Mouse (Mus musculus) brain, adult 2 months (tissue): ENCODE measurements around the gene Tfpt.
A peak's percentile ranks its signal among the peaks of the same experiment; 100 is the strongest.
"Not testable (repeated sequence)": the region's sequence is repeated elsewhere in the genome, so short reads cannot be mapped to it uniquely, and the experiment has no call there.

ENCODE experiments used
- DNase-seq: peaks from one replicate; pipeline ENCODE4 v3.0.0; 2011; ENCODE audit warnings: low read depth, low spot score

Tfpt gene

GRCm38 (mm10) chr7:3617242-3617995 is 12.3 kb downstream of the Tfpt start, which contains the start of gene Ndufa3:
TSS of gene Ndufa3 (plus strand) at chr7:3617373.
- DNase-seq = peak; percentile 98

DNA sequence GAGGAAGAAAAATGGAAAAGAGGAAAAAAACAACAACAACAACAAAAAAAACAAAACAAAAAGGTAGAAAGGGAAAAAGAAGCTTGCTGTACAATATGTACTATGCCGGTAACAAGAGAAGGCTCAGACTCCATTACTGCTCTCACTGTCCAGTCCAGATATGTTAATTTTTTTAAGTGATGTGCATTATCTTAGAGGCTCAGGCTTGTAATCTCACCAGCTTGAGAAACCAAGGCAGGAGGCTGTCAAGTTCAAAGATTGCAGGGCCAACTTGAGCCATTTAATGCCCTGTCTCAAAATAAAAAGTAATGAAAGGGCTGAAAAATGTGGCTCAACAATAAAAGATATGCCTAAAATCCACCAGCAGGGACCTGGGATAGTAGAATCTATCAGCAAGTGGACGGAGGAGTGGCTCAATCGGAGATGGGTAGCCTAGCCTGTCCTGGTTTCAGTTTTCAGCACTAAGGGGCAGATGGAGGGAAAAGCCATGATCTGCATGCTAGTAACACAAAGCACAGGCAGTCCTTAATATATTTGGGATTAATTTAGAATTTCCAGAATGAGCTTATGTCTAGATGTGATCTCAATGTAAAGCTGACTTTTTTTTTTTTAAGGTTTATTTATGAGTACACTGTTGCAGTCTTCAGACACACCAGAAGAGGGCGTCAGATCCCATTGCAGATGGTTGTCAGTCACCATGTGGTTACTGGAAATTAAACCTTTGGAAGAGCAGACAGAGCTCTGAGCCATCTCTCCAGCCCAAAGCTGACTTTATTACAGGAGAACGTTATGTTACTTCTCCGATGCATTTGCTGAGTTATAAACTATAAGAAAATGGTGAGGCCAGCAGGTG is 13.1 kb downstream of the Tfpt start:
- DNase-seq = no peak

GRCm38 (mm10) chr7:3616057-3616388 is 13.7 kb downstream of the Tfpt start, which contains the start of gene Oscar:
TSS of gene Oscar (minus strand) at chr7:3616157.
- DNase-seq = no peak

DNA sequence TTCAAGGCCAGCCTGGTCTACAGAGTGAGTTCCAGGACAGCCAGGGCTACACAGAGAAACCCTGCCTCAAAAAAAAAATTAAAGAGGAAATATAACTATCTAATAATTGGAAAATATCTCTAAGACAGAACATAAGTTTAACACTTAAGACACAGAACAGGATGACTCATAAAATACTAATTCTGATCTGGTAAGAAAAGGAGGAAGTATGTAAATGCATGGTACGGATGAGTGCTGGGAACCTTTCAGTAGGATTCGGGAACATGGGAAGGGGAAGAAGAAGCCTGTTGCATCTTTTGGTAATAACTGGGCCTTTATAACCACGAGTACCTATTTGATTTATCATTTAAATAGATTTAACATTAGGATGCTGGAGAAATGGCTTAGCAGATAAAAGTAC is 15.7 kb downstream of the Tfpt start:
- DNase-seq = no peak

- no peak for DNase-seq
These were observed 18.7 kb downstream of the Tfpt start for GRCm38 (mm10) chr7:3611006-3611405.

DNA sequence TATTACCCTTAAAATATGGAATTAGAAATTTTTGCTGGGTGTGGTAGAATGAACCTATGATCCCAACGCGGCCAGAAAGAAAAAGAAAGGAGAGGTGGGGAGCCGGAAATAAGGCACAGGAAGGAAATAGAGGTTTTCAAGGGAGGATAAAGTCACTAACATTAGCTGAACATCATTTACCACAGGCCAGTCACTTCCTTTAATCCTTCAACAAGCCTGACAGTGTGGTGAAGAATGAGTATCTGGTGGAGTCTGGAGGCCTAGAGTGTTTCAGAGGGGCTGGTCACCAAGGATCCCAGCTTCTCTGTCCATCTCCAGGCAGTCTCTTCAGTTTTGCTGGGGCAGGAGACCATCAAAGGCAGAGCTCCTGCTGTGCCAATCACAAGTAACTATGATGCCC is 19.3 kb downstream of the Tfpt start:
- no peak for DNase-seq

DNA sequence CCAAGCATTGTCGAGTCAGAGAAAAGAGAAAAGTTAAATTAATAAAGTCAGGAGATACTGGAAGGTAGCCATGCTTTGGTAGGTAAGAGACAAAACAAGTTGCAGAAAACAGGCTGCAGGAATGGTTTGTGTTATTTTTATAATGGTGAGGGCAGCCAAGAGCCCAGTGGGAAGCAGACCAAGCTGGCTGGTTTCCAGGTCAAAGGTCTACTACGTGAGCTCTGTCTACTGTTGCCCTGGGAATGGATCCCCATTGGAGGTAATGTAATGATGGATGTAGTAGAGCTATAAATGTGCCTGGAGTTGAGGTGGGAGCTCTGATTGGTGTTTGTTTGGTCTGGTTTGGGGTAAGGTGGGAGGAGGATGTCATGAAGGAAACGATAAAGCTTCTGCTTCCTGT is 20.6 kb downstream of the Tfpt start:
- no peak for DNase-seq

GRCm38 (mm10) chr7:3608668-3609067 is 21.1 kb downstream of the Tfpt start:
- DNase-seq = no peak

GRCm38 (mm10) chr7:3607391-3607790 is 22.3 kb downstream of the Tfpt start:
- no peak for DNase-seq

- DNase-seq = peak; percentile 41
These were observed 22.9 kb downstream of the Tfpt start for GRCm38 (mm10) chr7:3606798-3607197.

DNA sequence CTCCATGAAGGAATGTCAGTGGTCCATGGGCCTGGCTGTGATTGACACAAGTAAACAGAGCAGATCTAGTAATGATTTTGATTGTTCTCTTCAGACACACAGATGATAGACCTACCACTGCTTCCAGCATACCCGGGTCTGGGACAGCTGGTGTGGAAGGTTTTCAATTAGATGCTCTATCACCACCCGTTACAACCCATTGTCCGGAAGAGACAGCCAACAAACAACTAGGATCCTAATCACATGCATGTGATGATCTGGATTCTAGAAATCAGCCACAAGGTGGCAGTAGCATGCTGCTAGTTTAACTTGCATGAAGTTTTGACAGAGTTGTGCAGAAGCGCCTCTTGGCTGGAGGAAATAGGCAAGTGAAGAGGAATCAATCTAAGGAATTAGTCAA is 28.6 kb downstream of the Tfpt start:
- peak; percentile 86 for DNase-seq

- not testable (repeated sequence) for DNase-seq
These were observed 32.0 kb downstream of the Tfpt start for GRCm38 (mm10) chr7:3597755-3598154.

DNA sequence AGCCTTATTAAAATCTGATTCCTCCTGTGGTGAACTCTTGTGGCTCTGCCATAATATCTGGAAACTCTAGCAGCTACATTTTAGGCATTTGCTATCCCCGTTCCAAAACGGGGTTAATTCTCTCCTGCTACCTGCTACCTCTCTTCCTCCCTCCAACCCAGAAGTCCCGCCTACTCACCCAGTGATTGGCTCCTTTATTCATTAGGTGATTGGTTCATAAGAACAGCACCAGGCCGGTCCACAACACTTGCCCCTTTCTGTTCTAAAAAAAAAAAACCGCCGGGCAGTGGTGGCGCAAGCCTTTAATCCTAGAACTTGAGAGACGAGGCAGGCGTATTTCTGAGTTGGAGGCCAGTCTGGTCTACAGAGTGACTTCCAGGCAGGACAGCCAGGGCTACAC is 34.6 kb downstream of the Tfpt start:
- DNase-seq = no peak

DNA sequence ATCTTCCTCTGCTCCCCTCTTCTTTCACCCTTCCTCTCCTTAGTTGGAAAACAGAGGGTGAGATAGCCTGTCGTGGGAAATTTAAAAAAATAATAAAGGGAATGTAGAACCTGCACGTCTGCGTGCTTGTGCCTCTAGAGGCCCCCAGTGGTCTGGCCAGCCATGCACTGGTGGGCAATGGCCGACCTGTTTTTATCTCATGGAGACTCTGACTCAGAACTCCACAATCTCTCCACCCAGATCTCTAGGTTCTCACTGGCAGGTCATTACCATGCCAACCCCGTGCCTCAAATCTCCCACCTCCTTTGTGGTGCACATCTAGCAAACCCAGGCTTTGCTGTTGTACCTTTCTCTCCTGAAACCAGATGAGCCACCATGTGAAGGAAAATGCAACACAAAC is 35.0 kb downstream of the Tfpt start:
- no peak for DNase-seq

GRCm38 (mm10) chr7:3593855-3594254 is 35.9 kb downstream of the Tfpt start:
- no peak for DNase-seq

DNA sequence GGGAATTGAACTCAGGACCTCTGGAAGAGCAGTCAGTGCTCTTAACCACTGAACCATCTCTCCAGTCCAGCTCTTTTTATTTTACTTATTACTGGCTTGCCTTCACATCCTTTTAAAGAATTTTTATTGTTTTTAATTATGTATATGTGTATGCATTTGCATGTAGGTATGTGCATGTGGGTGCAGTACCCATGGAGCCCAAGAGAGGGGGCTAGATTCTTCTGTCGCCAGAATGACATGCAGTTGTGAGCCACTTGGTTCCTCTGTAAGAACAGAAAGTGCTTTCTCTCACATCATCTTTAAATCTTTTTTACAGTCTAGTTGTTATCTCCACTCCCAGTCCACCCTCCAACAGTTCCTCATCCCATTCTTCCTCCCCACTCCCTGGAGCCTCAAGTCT is 38.2 kb downstream of the Tfpt start:
- DNase-seq = no peak

DNA sequence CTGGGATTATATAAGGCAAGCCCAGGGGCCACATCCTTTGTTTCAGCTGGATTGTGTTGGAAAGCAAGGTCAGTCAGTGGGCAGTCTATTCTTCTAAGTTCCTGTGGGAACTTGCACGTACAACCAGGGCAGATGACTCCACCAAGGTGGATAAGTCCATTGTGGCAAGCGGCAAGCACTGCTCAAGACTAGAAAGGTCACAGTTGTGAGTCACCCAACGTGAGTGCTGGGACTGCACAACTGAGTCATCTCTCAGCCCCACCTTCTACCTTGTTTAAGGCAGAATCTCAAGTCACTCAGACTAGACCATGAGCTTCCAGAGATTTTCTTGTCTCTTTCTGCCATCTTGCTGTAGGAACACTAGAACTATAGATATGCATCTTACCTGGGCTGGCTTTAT is 39.2 kb downstream of the Tfpt start:
- peak; percentile 40 for DNase-seq

- peak; percentile 49 for DNase-seq
These were observed 42.4 kb downstream of the Tfpt start for GRCm38 (mm10) chr7:3587292-3587691.

- no peak for DNase-seq
These were observed 43.5 kb downstream of the Tfpt start for GRCm38 (mm10) chr7:3586255-3586654.

DNA sequence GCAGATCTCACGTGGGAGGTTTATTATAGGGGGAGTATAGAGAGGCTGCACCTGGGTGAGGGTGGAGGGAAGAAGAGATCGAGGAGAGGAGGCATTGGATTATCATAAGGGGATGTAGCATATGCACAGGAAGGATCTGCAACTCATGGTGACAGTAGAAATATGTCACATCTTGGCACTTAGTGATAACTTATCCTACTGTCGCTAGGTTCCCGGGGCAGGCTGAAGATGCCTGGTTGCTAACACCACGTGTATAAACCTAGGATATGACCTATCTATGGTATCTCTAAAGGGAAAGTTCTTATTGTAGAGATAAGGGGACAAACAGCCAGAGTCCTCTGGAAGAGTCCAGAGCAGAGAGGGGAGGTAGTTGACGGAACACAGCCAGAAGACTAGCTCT is 44.0 kb downstream of the Tfpt start:
- DNase-seq = no peak

GRCm38 (mm10) chr7:3580029-3580428 is 49.7 kb downstream of the Tfpt start:
- DNase-seq = no peak

DNA sequence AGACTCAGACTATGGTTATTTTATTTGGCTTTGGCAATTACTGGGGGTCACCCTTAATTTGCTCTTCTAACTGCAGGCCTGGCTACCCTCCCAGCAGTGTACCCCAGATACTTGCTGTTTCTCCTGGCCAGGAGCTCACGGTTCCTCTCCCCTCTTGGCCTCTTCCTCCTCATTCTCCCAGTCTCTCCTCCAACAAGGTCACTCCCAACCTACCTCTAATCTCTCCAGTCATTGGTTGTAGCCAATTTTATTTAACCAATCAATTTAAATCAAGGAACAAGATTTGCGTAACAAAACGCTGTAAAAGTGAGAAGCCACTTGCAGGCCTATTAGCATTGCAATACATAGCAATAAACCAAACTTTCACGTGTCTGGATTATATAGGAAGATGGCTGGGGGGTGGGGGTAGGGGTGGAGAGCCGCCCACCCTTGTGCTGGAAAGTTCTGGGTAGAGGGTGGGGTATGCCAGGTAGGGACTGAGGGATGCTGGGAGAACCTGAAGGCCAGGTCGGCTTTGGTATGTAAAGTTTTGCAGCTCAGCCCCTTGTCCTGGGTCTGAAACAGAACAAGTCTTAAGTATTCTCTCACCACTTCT is 50.7 kb downstream of the Tfpt start:
- DNase-seq = no peak

DNA sequence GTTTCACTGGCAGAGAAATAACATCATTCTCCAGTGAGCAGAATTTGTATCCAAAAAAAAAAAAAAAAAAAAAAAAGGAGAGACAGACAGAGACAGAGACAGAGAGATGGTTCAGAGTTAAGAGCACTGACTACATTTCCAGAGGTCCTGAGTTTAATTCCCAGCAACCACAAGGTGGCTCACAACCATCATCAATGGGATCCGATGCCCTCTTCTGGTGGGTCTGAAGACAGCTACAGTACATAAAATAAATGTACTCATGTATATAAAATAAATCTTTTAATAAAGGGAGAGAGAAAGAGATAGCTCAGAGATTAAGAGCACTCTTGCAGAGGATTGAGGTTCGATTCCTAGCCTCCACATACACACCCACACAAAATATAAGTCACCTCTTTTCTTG is 51.5 kb downstream of the Tfpt start:
- DNase-seq = no peak
